Mouse (Mus musculus): ENCODE measurements around the gene Ktn1.

GRCm38 (mm10) chr14:47756411-47757065 is 108.3 kb downstream of the Ktn1 start:
- TF ChIP-seq FLI1 (IDR thresholded peaks at IDR 0.05; ENCODE audit: low read length) (no peak), GATA1 (IDR thresholded peaks at IDR 0.05; ENCODE audit: borderline replicate concordance, low read length) (no peak)

Data from megakaryocyte, embryonic 14.5 days (primary cell).